Comparison of ENCODE assay signal across 10 mouse cellular contexts in genomic region chr9:41328480-41328879, GRCm38 (mm10).
DNase-seq lines count a peak whose midpoint lies in the region; ATAC-seq and TF ChIP-seq lines count a peak whose summit lies in the region.
"Had no signal": no experiment of that assay in that cellular context is flagged by ENCODE, and none has a peak within 500 bp of the region (broad histone marks: within the 10 kb centered on the region; RNA-seq: fewer than 3 reads in every experiment).

No protein-coding gene starts in this region.

- H3K9me3 ChIP-seq in kidney, postnatal 0 days (replicated peaks; ENCODE audit: low read length) = no peaks in the 10 kb centered on the region
- H3K9me3 ChIP-seq in forebrain, embryonic 12.5 days = no peaks in the 10 kb centered on the region
- no peaks in the 10 kb centered on the region for H3K9me3 ChIP-seq in intestine, embryonic 16.5 days (ENCODE audit: control insufficient read depth, low read length)
- H3K9me3 ChIP-seq: liver, embryonic 13.5 days had no signal

- no peaks in the 10 kb centered on the region for H3K36me3 ChIP-seq in kidney, postnatal 0 days (ENCODE audit: insufficient read depth, low read length)
- no peaks in the 10 kb centered on the region for H3K36me3 ChIP-seq in forebrain, embryonic 12.5 days (replicated peaks)
- H3K36me3 ChIP-seq in intestine, embryonic 16.5 days (ENCODE audit: control insufficient read depth, insufficient read depth, low read length) = no peaks in the 10 kb centered on the region
- H3K36me3 ChIP-seq: liver, embryonic 13.5 days had no signal

- 32% methylated on average over 5 of the region's 5 CpGs for WGBS in kidney, postnatal 0 days
- WGBS in forebrain, embryonic 12.5 days = 10% methylated on average over 5 of the region's 5 CpGs
- WGBS in intestine, embryonic 16.5 days = 30% methylated on average over 5 of the region's 5 CpGs

- no peak for TF ChIP-seq CTCF in kidney, postnatal 0 days (IDR thresholded peaks at IDR 0.05; ENCODE audit: low read depth)

- intact Hi-C loops in left cerebral cortex, postnatal 4 days (cut with DNase I) = no loop called here

- H3K9ac ChIP-seq in kidney, postnatal 0 days (ENCODE audit: low read depth, low read length) = no peak overlapping the region
- H3K9ac ChIP-seq in forebrain, embryonic 12.5 days = no peak overlapping the region
- no peak overlapping the region for H3K9ac ChIP-seq in intestine, embryonic 16.5 days (ENCODE audit: low read depth, low read length)
- H3K9ac ChIP-seq: liver, embryonic 13.5 days had no signal

- no peaks in the 10 kb centered on the region for H3K27me3 ChIP-seq in kidney, postnatal 0 days (ENCODE audit: insufficient read depth, low read length)
- no peaks in the 10 kb centered on the region for H3K27me3 ChIP-seq in forebrain, embryonic 12.5 days
- H3K27me3 ChIP-seq in intestine, embryonic 16.5 days (replicated peaks; ENCODE audit: control insufficient read depth, insufficient read depth, low read length) = no peaks in the 10 kb centered on the region
- H3K27me3 ChIP-seq: liver, embryonic 13.5 days; Patski had no signal

- no peak overlapping the region for H3K27ac ChIP-seq in kidney, postnatal 0 days
- peak overlapping the region; percentile 27 for H3K27ac ChIP-seq in forebrain, embryonic 12.5 days
- no peak overlapping the region for H3K27ac ChIP-seq in intestine, embryonic 16.5 days (ENCODE audit: low read length)
- H3K27ac ChIP-seq: liver, embryonic 13.5 days had no signal

- no peak overlapping the region for H3K4me3 ChIP-seq in kidney, postnatal 0 days (replicated peaks; ENCODE audit: low read depth, low read length)
- H3K4me3 ChIP-seq in forebrain, embryonic 12.5 days (replicated peaks) = peak overlapping the region; percentile 4; the same call in 1 of the 2 replicates
- no peak overlapping the region for H3K4me3 ChIP-seq in intestine, embryonic 16.5 days (ENCODE audit: low read length)
- H3K4me3 ChIP-seq: liver, embryonic 13.5 days had no signal

- no peak for DNase-seq in kidney, postnatal 0 days (ENCODE audit: low spot score)
- no peak for DNase-seq in kidney, adult 11 months
- peak; percentile 2 for DNase-seq in skeletal muscle tissue, adult 2 months (ENCODE audit: low read depth, low spot score)
- DNase-seq in left cerebral cortex, postnatal 4 days = no peak
- DNase-seq in frontal cortex, postnatal 36 days (ENCODE audit: low spot score in 2 of 2) = no peak
- DNase-seq: liver, embryonic 13.5 days had no signal

- 0 out of 2 replicates have a peak, but pooled peaks cover 5% of the 10 kb centered on the region for H3K4me1 ChIP-seq in kidney, postnatal 0 days (replicated peaks; ENCODE audit: insufficient read depth, low read length)
- H3K4me1 ChIP-seq in forebrain, embryonic 12.5 days = peaks cover 39% of the 10 kb centered on the region
- no peaks in the 10 kb centered on the region; the same call in 1 of the 2 replicates for H3K4me1 ChIP-seq in intestine, embryonic 16.5 days (ENCODE audit: control insufficient read depth, insufficient read depth, low read length)
- H3K4me1 ChIP-seq: liver, embryonic 13.5 days had no signal

- H3K4me2 ChIP-seq in kidney, postnatal 0 days (ENCODE audit: low read length) = peak overlapping the region; percentile 14; the same call in 1 of the 2 replicates
- H3K4me2 ChIP-seq in forebrain, embryonic 12.5 days = peak overlapping the region; percentile 28
- H3K4me2 ChIP-seq in intestine, embryonic 16.5 days (ENCODE audit: low read depth, low read length) = peak overlapping the region; percentile 13; the same call in 1 of the 2 replicates
- H3K4me2 ChIP-seq: liver, embryonic 13.5 days had no signal

- no peak for ATAC-seq in kidney, postnatal 0 days (replicated peaks; ENCODE audit: low FRiP score, low read depth)
- no peak for ATAC-seq in forebrain, embryonic 12.5 days (ENCODE audit: low FRiP score)
- no peak for ATAC-seq in intestine, embryonic 16.5 days
- ATAC-seq in monocyte, adult 5-6 weeks (replicated peaks; ENCODE audit: insufficient number of reproducible peaks, low FRiP score, low TSS enrichment, poor library complexity, severe bottlenecking) = no peak
- ATAC-seq: Patski had no signal
